Mouse (Mus musculus) effector memory CD4-positive, alpha-beta T cell, adult 7 months (primary cell): ENCODE data around the gene Methig1. TPM values are rescaled to one million over a fixed set of nuclear protein-coding genes. Genes with fewer than 3 reads are reported as not detected.

Source experiments
- polyA plus RNA-seq: library from polyadenylated mRNA; unstranded; fragments of 100-300 nt; shearing (Covaris generic); gene quantifications from one replicate; pipeline ENCODE4 v1.2.1, GENCODE M21; 2017

Gene Methig1
- not detected for polyA plus RNA-seq

GRCm38 (mm10) chr15:100352711-100353250, at the start of gene Methig1, which contains the start of gene Mettl7a2:
Gene Methig1 (plus strand): TSS chr15:100353149.
Gene Mettl7a2 (plus strand): TSS chr15:100353200.

DNA sequence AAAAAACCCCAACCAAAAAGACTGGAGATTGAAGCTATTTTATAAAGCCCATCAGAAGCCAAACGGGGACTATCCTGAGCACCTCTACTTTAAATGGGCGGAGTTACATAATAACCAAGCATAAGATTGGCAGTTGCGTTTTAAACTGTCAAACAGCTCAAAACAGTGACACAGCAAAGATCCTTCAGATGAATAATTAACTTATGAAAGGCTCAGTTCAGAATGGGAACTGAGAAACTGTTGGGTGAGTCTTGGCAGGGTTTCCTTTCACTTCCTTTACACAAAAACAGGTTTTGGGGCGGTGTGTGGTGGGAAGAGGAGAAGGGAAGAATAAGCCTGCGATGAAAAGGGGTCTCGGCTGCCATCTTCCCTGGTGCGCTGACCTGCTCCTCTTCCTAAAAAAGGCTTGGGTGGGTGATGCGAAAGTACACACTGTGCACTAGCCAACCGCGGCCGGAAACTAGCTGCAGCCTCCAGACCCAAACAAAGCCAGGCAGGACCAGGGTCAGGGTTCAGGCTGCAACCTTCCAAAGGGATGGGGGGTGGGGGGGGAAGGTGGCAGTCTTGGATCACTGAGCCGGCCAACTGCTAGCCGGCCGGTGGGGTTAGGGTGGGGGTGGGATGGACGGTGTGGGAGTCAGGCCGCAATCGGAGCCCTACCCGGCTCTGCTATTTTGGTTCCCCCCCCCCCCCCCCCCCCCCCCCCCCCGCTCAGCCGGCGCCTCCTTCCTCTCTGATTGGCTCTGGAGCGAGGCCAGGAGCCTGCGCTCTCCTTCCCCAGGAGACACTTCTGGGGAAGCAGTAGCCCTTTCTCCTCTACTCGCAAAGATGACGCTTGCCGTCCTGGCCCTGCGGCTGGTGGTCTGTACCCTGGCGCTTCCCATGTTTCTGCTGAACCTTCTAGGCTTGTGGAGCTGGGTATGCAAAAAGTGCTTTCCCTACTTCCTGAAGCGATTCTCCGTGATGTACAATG, 48.6 kb upstream of the Methig1 start, which contains the start of gene Mettl7a1:
TSS of gene Mettl7a1 (plus strand) at position 122 of the 973 bp plus-strand sequence.

DNA sequence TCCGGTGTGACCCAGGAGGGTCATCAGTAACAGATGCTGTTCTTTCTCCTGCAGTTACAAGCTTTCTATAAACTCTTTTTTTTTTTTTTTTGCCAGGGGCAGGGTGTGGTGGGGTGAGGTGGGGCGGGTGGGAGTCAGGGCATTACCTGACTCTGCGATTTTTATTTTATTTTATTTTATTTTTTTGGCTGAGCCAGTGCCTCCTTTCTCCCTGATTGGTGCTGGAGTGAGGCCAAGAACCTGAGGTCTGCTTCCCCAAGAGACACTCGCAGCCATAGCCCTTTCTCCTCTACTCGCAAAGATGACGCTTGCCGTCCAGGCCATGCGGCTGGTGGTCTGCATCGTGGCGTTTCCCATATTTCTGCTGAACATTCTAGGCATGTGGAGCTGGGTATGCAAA, 18.3 kb upstream of the Methig1 start, which contains the start of gene Mettl7a3:
TSS of gene Mettl7a3 (plus strand) at position 301 of the 400 bp plus-strand sequence.

GRCm38 (mm10) chr15:100364242-100364641, 11.3 kb downstream of the Methig1 start, which contains the start of gene Higd1c:
Gene Higd1c (plus strand): TSS chr15:100364542.

DNA sequence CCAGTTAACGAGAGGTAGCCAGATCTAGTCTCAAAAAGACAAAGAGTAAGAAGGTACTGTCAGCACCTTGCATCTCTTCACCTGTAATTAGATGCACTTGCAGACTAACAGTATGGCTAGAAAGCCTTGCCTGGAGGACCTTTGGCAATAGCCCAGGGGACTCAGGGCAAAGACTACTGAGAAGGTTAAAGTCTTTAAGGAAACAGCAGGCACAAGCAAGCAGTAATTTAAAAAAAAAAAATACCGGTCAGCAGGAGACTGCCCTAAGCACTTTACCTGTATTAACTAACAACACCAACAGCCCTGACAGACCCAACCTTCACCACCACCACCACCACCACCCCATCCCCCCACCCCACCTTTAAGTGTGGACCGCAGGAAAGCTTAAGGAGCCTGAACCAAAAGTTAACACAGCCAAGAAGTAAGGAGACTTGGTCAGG, 68.8 kb downstream of the Methig1 start, which contains the start of gene Gm5475:
TSS of gene Gm5475 (plus strand) at position 390 of the 440 bp plus-strand sequence.

GRCm38 (mm10) chr15:100424396-100425122, 71.6 kb downstream of the Methig1 start, which contains the start of gene Slc11a2:
Gene Slc11a2 (minus strand): TSS chr15:100425072.

Other genes starting within 250 kb of the Methig1 start
- gene Atf1, start 125.3 kb upstream of the Methig1 start, polyA plus RNA-seq: 59.8 TPM
- gene Tmprss12, start 72.3 kb upstream of the Methig1 start, polyA plus RNA-seq: not detected
- gene Mettl7a1, start 49.0 kb upstream of the Methig1 start, polyA plus RNA-seq: 15.0 TPM
- gene Mettl7a3, start 18.2 kb upstream of the Methig1 start, polyA plus RNA-seq: not detected
- not detected for gene Mettl7a2, start 51 bp downstream of the Methig1 start, polyA plus RNA-seq
- gene Higd1c, start 11.4 kb downstream of the Methig1 start, polyA plus RNA-seq: not detected
- gene Gm5475, start 69.0 kb downstream of the Methig1 start, polyA plus RNA-seq: 0.51 TPM
- gene Slc11a2, start 71.9 kb downstream of the Methig1 start, polyA plus RNA-seq: 36.9 TPM
- 31.8 TPM for gene Letmd1, start 115.9 kb downstream of the Methig1 start, polyA plus RNA-seq
- 9.5 TPM for gene Csrnp2, start 142.3 kb downstream of the Methig1 start, polyA plus RNA-seq
- 5.0 TPM for gene Tfcp2, start 198.9 kb downstream of the Methig1 start, polyA plus RNA-seq
- 202 TPM for gene Pou6f1, start 246.8 kb downstream of the Methig1 start, polyA plus RNA-seq